Mouse (Mus musculus): ENCODE results near the gene R3hdm2. TPM values are rescaled to one million over a fixed set of nuclear protein-coding genes. Genes with fewer than 3 reads are reported as not detected.

R3hdm2 gene
- total and polyA plus RNA-seq, 3 experiments: 8.2 to 60.6 TPM; not detected in 1

GRCm38 (mm10) chr10:127522088-127522581 is 142.0 kb downstream of the R3hdm2 start, which contains the start of gene Shmt2 (continued):
- TF ChIP-seq MAZ (IDR thresholded peaks at IDR 0.05; ENCODE audit: low read depth, low read length) (peak; percentile 56; the same call in 1 of the 2 replicates), NELFE (IDR thresholded peaks at IDR 0.05; ENCODE audit: low read depth, low read length) (peak; percentile 96)

- H3K4me3 ChIP-seq (ENCODE audit: control insufficient read depth in 1 of 2, insufficient read depth in 1 of 2, low read depth in 2 of 2, low read length in 2 of 2): no peak overlapping the region
- no peak overlapping the region for H3K27ac ChIP-seq (ENCODE audit: control insufficient read depth, low read depth, low read length)
- no peak for TF ChIP-seq ZC3H11A (IDR thresholded peaks at IDR 0.05; ENCODE audit: low read depth, low read length)
- TF ChIP-seq MAZ (IDR thresholded peaks at IDR 0.05; ENCODE audit: low read depth, low read length): no peak
- no peak for TF ChIP-seq TCF12 (IDR thresholded peaks at IDR 0.05; ENCODE audit: low read depth, low read length)
- TF ChIP-seq ZKSCAN1 (IDR thresholded peaks at IDR 0.05; ENCODE audit: low read depth, low read length): no peak
- TF ChIP-seq TAL1 (IDR thresholded peaks at IDR 0.05; ENCODE audit: low read length): no peak
- no peak for TF ChIP-seq POLR2AphosphoS5 (IDR thresholded peaks at IDR 0.05; ENCODE audit: borderline replicate concordance, low read depth, low read length)
- TF ChIP-seq E2F4 (IDR thresholded peaks at IDR 0.05; ENCODE audit: borderline replicate concordance, low read depth, low read length): no peak
- no peak for TF ChIP-seq MYC (IDR thresholded peaks at IDR 0.05; ENCODE audit: low read depth, low read length)
- no peak for TF ChIP-seq KAT2A (conservative IDR thresholded peaks at IDR 0.05; ENCODE audit: low read depth, low read length)
- TF ChIP-seq USF1 (IDR thresholded peaks at IDR 0.05; ENCODE audit: low read depth, low read length): no peak
- no peak for TF ChIP-seq MAX (IDR thresholded peaks at IDR 0.05; ENCODE audit: low read length)
- TF ChIP-seq NRF1 (IDR thresholded peaks at IDR 0.05; ENCODE audit: insufficient read depth, low read depth, low read length, poor library complexity, severe bottlenecking): no peak
- no peak for TF ChIP-seq POLR2AphosphoS2 (IDR thresholded peaks at IDR 0.05; ENCODE audit: low read length)
- TF ChIP-seq EP300 (IDR thresholded peaks at IDR 0.05; ENCODE audit: low read depth in 1 of 2, low read length in 2 of 2): no peak
- no peak for TF ChIP-seq ETS1 (IDR thresholded peaks at IDR 0.05; ENCODE audit: low read depth, low read length)
- TF ChIP-seq ZMIZ1 (IDR thresholded peaks at IDR 0.05; ENCODE audit: low read depth, low read length): no peak
- TF ChIP-seq GABPA (IDR thresholded peaks at IDR 0.05; ENCODE audit: low read depth, low read length): no peak
- no peak for TF ChIP-seq SIN3A (IDR thresholded peaks at IDR 0.05; ENCODE audit: low read length)
- no peak for TF ChIP-seq CHD1 (IDR thresholded peaks at IDR 0.05; ENCODE audit: low read depth, low read length)
- TF ChIP-seq BHLHE40 (IDR thresholded peaks at IDR 0.05; ENCODE audit: borderline replicate concordance, low read depth, low read length): no peak
- H3K27me3 ChIP-seq (ENCODE audit: control insufficient read depth in 1 of 2, insufficient read depth in 2 of 2, low read length in 2 of 2): no peaks in the 10 kb centered on the region
- H3K79me2 ChIP-seq (ENCODE audit: control insufficient read depth, insufficient read depth, low read length, poor library complexity): peaks cover 25% of the 10 kb centered on the region
- no peak for DNase-seq (ENCODE audit: low read depth, low spot score)
- no peaks in the 10 kb centered on the region for H3K9me3 ChIP-seq (replicated peaks; ENCODE audit: insufficient read depth, low read length)
- peaks cover 2 to 13% of the 10 kb centered on the region in 2 experiments; a peak in 3 of 4 replicates for H3K4me1 ChIP-seq (ENCODE audit: control insufficient read depth in 1 of 2, insufficient read depth in 2 of 2, low read length in 2 of 2)
- H3K36me3 ChIP-seq (ENCODE audit: control insufficient read depth in 1 of 2, insufficient read depth in 2 of 2, low read length in 2 of 2): peaks cover 0 to 11% of the 10 kb centered on the region in 2 experiments; a peak in 3 of 4 replicates
- no peak overlapping the region for H3K9ac ChIP-seq (ENCODE audit: control insufficient read depth, low read depth, low read length, poor library complexity, severe bottlenecking)
Measured at GRCm38 (mm10) chr10:127524646-127525255, 144.6 kb downstream of the R3hdm2 start.

Data from MEL (cell line).